Mouse (Mus musculus): ENCODE data around the gene 4930562C15Rik. TPM values are rescaled to one million over a fixed set of nuclear protein-coding genes. Genes with fewer than 3 reads are reported as not detected.
"Not testable (repeated sequence)": the region's sequence is repeated elsewhere in the genome, so short reads cannot be mapped to it uniquely, and the experiment has no call there.

4930562C15Rik gene
- total RNA-seq (2021), result under 1 TPM in 1 of 2 experiments, not detected in 1; 0.14 TPM
- long read RNA-seq, experiment 1, result 0 reads
- long read RNA-seq, experiment 2, result 0 reads

DNA sequence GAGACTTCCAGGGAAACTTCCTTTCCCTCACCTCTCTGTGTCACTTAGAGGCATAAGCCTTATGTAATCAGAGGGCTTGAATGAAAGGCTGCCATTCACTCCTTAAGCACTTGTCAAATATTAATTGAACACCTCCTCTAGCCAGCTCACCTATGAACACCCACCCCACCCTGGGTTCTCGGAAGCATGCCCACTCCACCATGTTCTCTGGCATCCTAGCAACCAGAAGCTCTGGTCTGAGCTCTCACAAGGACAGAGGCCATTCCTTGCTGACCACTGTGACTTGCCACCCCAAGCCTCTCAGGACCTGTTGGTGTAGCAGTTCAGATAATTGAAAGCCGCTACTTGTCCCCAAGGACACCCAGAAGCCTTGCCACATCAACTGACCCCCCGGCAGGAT, at the start of gene 4930562C15Rik:
4930562C15Rik (plus strand) TSS at position 226 of the 400 bp plus-strand sequence.
- intact Hi-C loops (cut with DNase I), result no loop called here
- DNase-seq, result no peak

DNA sequence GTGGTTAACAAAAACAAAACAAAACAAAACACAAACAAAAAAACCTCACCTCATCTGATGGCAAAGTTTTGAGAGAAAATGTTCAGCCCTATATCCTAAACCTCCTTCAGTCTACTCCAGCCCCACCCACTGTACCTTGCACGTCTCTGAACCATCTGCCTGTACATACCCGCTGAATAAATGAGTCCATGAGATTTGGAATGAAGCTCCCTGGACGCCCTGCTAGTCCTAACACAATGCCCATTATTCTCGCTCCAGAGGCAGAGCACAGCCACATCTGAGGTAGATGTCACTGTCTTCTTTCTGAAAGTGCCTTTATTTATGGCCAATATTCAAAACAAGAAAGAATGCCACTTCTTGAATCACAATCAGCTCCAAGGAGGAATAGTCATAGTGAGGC, 49.5 kb upstream of the 4930562C15Rik start:
- no peak for DNase-seq

DNA sequence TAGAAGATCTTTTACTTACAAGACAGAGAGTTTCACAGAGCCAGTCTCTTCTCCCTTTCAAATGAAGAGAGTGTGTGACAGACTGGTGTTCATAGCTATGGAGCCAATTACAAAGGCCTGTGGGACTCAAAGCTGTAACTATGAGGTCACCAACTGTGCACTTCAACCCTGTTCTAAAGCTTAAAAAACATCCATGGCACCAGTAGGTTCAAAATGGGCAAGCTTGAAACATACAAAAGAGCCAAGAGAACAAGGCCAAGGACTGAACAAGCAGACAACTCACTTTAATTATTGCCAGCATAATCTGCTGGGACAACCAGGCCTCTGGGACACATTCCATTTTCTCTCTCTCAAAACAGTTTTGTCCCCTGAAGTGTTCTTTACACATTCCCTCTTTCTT, 47.0 kb upstream of the 4930562C15Rik start:
- no peak for DNase-seq
- intact Hi-C loops (cut with DNase I), result loop anchor here (5.0 kb wide), 2 partner anchors 101 to 124 kb away; no protein-coding TSS in a partner anchor

More for the DNA sequence above, 49.5 kb upstream of the 4930562C15Rik start:
- intact Hi-C loops (cut with DNase I), result loop anchor here (5.0 kb wide), 2 partner anchors 98 to 127 kb away; no protein-coding TSS in a partner anchor

DNA sequence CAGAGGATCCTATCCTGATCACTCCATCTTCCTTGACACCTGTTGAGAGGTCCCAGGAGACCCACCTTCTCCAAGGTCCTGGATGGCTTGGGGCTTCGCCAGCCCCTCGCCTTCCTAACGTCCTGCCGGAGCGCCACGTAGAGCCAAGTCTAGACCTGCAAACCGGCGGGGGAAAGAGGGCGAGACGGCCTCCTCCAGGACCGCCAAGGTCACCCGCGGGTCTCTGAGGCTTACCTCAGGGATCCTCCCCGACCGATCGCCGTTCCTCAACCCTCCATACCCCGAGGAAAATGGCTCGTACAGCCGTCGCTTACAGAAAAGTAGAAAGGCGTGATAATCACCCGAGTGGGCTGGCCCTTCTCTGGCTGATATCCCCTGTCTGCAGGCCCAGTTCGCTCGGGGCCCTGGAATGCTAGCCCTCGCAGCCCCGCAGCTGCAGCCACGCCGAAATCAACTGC, 45.9 kb upstream of the 4930562C15Rik start:
- intact Hi-C loops (cut with DNase I), result loop anchor here (5.0 kb wide), 2 partner anchors 102 to 123 kb away; no protein-coding TSS in a partner anchor
- no peak for DNase-seq

DNA sequence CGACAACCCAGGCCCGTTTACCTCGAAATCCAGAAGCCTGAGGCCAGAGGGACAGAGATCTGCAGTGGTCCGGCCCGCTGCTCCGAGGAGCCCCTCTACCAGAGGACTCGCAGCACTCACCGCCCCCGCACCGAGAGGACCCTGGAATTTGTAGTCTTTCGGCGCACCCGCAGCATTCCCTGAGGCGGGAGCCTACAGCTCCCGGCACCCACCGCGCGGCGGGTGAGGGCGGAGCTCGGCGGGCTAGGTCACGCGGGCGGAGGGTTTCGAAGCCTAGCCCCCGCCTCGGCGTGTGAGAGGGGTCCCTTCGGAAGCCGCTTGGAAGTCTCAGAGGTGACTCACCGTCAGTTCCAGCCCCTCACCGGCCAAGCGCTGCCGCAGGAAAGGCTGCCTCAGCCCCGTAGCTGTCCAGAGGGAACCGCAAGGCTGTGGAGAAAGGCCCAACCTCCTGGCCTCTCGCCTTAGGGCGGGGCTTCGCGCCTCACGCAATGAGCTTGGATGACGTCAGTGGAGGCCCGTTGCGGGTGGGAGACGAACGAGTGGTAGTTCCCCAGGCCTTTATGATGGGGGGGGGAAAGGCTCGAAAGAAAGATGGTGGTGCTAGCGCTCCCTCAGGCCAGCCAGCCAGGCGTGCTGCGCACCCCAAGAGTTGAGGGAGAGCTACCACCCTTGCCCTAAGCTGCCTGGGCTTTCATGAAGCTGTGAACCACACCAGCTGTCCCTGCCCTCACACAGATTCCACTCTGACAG, 45.2 kb upstream of the 4930562C15Rik start, which contains the start of gene Cdip1:
Cdip1 (minus strand) TSS at position 483 of the 750 bp plus-strand sequence.
- intact Hi-C loops (cut with DNase I), result loop anchor here (2.0 to 5.0 kb wide), 5 partner anchors 27 to 158 kb away; partner anchors contain the start of gene Nmral1
- peak; percentile 94 for DNase-seq

DNA sequence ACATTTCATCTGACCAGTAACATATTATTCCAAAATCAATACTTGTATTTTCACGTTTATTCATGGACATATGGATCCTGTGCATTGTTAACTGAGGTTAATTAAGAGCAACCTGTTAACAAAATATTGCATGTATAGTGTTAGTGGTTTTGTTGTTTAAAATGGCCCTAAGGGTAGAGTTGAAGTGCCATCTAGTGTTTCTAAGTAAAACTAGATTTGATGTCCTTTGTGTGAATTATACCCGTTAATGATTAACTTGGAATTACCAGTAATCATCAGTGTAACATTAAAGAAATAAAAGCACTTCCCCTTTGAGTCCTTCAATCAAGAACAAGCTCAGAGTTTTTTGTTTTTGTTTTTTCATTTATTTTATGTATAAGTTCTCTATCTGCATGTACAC, 43.9 kb upstream of the 4930562C15Rik start:
- intact Hi-C loops (cut with DNase I), result loop anchor here (2.0 to 5.0 kb wide), 3 partner anchors 29 to 159 kb away; partner anchors contain the start of gene Nmral1
- DNase-seq, result no peak

DNA sequence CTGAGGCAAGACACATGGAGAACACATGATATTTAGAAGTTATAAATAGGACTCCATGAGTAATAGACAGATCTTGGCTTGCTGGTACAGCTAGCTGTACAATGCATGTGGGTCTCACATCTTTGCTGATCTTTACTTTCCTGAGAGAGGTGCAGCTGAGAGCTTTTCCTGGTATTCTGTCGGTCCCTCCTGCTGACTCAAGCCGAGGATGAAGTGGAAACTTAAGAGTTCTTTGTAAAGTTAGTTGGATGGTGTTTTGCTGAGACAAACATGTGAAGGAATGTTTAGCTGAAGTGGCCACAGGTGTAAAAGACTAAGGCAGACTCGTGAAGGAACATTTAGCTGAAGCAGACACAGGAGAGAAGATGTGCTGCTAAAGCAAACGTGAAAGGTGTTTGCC, 38.6 kb upstream of the 4930562C15Rik start:
- intact Hi-C loops (cut with DNase I), result no loop called here
- no peak for DNase-seq

DNA sequence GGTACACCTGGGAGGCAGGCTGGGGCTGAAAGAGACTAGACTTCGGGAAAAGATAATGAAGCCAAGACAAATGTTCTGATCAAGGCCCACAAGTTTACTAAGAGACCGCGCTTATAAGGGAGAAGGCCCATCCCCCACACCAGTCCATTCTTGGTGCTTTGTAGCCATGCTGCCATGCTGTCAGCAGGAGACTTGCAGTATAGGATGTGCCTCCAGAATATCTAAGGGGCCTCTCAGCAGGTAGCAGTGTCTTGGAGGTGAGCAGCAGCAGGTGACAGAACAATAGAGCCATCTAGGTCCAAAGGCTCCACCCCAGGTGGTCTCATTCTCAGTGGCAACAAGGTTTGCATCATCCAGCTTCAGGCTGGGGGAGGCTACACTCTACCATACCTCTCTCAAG, 16.9 kb upstream of the 4930562C15Rik start:
- intact Hi-C loops (cut with DNase I), result no loop called here
- no peak for DNase-seq

DNA sequence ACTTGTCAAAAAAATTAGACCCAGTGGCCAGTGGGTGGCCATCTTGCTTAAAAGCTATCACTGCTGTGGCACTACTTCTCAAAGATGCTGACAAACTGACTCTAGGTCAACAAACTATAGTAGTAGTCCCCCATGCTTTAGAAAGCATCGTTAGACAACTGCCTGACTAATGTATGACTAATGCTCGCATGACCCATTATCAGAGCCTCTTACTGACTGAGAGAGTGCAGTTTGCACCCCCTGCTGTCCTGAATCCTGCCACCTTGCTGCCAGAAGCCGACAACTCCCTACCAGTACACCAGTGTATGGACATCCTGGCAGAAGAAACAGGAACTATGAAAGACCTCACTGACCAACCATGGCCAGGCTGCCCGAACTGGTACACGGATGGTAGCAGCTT, 10.8 kb upstream of the 4930562C15Rik start:
- intact Hi-C loops (cut with DNase I); DNase-seq: not testable (repeated sequence)

DNA sequence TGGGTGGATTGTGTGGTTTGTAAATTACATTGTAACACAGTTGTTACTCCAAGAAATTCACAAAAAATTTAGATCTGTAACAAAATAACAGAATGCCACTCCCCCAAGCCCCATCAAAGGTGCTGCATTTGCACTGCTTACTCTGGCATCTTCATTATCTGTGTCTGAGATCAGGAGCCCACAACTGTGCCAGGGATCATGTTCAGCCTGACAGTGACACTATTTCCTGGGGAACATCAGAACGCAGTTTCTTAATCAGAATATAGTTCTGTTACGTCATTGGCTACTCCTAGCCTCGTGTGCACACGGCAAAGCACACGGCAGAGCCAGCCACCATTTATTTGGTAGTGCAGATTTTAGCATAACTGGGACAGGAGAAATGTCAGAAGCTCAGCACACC, 7.6 kb upstream of the 4930562C15Rik start:
- intact Hi-C loops (cut with DNase I), result no loop called here
- DNase-seq, result no peak

DNA sequence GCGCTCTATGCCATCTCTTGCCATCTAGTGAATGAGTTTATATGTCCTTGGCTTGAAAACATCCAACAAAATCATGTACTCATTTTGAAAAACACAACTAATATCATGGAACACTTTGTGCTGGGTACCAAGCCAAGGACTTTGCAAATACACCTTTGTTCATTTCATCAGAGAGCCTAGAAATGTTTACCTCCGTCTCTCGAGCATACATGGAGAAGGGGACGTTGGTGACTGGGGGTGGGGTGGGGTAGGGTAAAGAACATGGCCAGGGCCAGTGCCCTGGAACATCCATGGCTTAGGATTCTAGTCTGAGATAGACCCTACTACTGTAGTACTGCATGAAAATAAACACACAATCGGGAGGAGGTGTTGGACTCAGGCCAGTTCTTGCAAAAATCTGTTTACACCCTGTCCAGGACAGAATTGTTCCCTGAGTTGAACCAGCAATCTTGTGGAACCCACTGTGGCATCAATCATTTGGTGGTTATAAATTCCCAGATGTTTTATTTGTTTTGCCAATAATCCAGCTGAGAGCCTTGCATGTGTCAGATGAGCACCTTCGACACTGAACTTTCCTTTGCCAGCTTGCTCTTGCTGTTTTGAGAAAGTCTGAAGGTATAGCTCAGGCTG, 5.8 kb upstream of the 4930562C15Rik start:
- DNase-seq, result no peak
- intact Hi-C loops (cut with DNase I), result no loop called here

DNA sequence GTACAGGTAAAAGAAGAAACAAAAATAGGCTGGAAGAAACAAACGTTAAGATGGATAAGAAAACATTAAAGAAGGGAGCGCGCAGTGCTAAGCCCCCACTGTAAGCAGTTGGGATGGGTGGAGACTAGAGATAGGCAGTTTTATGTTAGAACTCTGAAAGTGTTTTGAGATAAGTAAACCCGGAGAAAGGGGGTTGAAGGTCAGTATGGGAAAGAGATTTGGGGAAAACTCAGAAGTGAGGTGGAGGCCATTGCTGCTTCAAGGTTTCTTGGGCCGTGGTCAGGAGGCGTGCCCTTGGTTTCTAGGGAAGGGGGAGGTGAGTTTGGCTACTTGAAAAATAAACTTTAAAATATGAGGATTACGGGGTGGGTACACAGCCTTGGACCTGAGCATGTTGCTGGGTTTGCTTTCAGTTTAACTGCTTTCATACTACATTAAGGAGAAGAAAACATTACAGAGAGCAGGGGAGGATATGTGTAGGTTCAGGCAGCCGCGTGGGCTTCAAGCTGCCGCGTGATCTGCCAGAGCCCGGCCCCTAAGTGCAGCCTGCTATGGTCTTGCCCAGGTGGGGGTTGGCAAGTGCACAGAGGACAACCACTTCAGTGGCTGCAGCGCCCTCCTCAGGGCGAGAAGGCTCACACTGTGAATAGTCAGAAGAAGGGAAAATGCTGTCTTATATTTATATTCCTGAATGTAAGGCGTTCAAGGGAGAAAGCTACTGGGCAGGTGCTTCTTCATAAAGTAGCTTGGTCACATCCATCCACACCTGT, 3.4 kb upstream of the 4930562C15Rik start:
- intact Hi-C loops (cut with DNase I), result no loop called here

DNA sequence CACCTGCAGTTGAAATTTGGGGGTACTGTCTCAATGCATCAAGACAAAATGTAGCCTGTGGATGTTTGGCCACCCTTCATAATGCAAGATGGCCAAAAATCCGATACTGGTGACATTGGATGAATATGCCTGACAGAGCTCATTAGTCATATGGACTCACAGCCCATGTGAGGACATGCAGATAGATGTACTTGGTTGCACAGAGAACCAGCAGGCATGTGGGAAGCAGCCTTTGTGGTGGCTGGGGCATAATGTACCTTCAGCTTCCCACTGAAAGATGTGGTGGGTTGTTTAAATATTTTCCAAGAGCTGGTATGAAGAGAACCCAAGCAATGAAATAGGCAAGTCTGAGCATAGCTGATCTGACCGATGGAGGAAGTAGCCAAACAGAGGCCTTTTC, 1.4 kb upstream of the 4930562C15Rik start:
- intact Hi-C loops (cut with DNase I), result no loop called here
- DNase-seq, result no peak

More for the DNA sequence above, 3.4 kb upstream of the 4930562C15Rik start:
- no peak for DNase-seq

DNA sequence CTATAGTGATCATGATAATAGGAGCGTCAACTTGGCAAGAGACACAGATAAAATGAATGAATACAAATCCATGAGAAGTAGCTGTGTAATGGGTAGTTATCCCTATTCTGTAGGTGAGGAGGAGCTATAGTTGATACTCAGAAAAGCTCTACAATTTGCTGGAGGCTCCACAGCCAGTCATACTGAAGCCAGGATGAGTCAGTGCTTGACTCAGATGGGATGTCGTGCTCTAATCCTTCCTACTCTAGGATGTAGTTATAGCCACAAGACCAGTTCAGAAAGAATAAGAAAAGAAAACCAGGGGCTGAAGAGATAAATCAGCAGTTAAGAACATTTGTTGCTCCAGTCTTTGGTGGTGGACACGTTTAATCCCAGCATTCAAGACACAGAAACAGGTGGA, 2.4 kb downstream of the 4930562C15Rik start:
- no peak for DNase-seq
- intact Hi-C loops (cut with DNase I), result no loop called here

DNA sequence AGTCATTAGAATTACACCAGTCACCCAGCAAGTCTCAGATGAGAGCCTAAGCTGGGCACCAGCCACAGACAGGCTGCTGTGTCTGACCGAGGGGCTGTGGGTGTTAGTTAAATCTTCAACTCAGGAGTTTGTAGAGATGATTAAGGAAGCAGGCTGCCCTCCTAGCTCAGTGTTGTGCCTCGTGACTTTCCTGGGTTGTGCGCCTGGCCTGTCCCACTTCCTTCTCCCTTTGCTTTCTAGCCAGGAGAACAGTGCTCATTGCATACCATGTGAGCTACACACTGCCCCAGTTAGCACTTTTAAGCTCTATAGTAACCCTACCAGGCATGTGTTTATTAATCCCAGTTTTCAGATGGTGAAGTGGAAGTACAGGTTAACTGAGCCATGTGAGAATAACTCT, 4.3 kb downstream of the 4930562C15Rik start:
- intact Hi-C loops (cut with DNase I), result no loop called here
- DNase-seq, result no peak

DNA sequence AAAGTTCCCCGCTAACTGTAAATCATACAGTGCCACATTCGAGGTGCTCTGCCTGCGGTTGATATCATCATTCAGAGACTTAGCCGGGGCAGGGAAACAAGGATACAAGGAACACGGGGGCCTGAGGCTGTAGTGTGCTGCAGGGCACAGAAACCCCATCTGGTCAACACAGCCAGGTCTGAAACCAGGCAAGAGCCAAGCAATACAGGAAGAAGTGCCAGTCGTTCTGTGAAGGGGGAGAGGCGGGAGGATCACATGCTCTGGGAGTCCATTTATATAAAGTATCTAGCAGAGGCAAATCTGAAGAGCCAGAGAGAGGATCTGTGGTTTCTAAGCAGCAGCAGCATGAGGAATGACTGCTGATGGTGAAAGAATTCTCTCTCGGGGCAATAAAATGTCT, 5.0 kb downstream of the 4930562C15Rik start:
- intact Hi-C loops (cut with DNase I), result no loop called here
- DNase-seq, result no peak

DNA sequence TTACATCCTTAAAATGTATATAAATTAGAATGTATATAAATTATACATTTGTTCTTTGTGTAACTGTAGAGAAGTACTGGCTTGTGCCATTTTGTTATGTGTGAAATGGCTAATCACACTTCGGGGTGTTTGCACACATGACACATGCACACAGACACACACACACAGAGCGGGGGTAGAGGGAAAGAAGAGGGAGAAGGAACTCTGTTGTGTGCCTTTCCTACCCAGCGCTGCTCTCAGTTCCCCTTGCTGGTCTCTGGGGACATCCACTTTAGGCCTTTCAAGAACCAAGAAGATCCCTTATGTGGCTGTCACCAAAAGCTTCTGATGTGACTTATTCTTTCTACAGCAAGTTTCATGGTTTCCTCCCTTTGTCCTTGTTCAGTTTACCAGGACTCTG, 11.8 kb downstream of the 4930562C15Rik start:
- no peak for DNase-seq
- intact Hi-C loops (cut with DNase I), result no loop called here

DNA sequence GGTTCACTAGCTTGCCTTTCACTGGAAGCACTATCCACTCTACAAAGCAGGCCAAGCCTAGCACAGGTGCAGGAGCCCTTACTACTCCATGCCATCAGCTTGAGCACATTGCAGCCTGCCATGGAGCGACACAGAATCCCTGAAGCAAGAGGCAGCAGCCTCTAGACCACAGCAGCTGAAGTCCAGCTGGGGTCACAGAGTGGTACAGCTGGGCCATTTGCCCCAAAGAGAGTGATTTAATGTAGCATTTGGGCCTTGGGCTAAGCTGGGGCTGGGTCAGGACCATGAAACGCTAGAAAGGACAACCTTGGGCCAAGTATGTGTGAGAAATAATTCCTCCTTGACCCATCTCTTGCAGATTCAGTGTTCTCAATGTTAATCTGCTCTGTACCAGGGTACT, 12.9 kb downstream of the 4930562C15Rik start:
- no peak for DNase-seq
- intact Hi-C loops (cut with DNase I), result no loop called here

DNA sequence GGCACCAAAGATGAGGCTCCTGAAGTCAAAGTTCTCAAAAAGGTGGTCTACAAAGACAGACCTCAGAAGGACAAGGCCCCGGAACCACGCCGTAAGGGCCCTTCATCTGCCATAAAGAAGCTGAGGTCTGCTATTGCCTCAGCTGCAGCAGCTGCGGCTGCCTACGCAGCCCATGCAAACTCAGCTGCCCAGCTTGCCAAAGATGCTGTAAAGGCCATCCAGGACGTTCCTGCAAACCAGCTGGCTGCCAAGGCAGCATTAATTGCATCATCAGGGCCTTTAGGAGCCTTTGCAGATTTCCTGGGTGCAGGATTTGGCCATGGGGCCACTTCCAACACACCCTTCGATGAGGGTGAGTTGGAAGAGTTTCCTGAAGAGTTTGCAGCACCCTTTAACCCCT, 15.1 kb downstream of the 4930562C15Rik start:
- DNase-seq, result no peak
- intact Hi-C loops (cut with DNase I), result no loop called here

DNA sequence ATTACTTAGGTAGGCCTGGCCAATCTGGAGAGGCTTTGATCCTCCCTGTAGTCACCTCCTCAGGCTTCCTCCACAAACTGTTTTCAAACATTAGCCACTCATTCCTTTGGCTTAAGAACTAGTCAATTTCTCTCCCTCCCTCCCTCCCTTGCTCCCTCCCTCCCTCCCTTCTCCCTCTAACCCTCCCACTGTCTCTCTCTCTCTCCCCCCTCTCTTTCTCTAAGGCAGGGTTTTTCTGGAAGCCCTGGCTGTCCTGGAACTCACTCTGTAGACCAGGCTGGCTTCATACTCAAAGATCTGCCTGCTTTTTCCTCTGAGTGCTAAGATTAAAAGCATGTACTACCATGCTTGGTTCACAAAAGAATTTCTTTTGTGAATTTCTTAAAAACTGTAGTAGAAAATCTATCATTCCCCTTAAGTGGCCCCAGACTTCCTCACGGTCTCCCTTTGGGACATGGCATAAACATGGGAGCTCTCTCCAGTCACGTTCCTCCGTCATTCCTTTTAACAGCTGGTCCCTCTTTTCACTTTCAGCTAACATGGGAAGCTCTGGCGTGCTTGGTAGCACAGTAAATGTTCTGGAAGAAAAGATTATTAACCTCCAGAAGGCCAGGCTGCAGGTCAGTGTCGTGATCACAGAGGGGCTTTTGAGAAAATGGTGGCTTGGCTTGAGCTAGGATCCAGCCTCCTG, 15.9 kb downstream of the 4930562C15Rik start:
- intact Hi-C loops (cut with DNase I), result no loop called here
- DNase-seq, result no peak

Measured in heart, postnatal 14 days (tissue).